Mouse (Mus musculus) heart, adult 2 months (tissue): ENCODE results near the gene Ttc19. TPM values are rescaled to one million over a fixed set of nuclear protein-coding genes. Genes with fewer than 3 reads are reported as not detected.

Source experiments
- DNase-seq, 2 experiments: peaks; one replicate each; pipeline ENCODE4 v3.0.0; 2021
- H3K27ac ChIP-seq: fragments of 200-600 bp; 2 replicates; pipeline ENCODE4 v1.8.1; 2022
- H3K27me3 ChIP-seq: fragments of 200-500 bp; 2 replicates; pipeline ENCODE4 v1.6.1; 2012; ENCODE audit warnings: mild to moderate bottlenecking, low read length, inconsistent platforms, mixed read lengths; ENCODE audit not compliant: control insufficient read depth, insufficient read depth
- H3K36me3 ChIP-seq: fragments of 200-500 bp; 2 replicates; pipeline ENCODE4 v1.6.1; 2012; ENCODE audit warnings: low read length, inconsistent platforms; ENCODE audit not compliant: control insufficient read depth, insufficient read depth
- H3K4me1 ChIP-seq: fragments of 200-500 bp; 2 replicates; pipeline ENCODE4 v1.6.1; 2011; ENCODE audit warnings: low read length; ENCODE audit not compliant: control insufficient read depth, insufficient read depth
- H3K4me3 ChIP-seq: fragments of 200-600 bp; 2 replicates; pipeline ENCODE4 v1.8.1; 2022
- H3K79me2 ChIP-seq: fragments of 200-500 bp; replicated peaks from 2 replicates; pipeline ENCODE4 v1.6.1; 2012; ENCODE audit warnings: mild to moderate bottlenecking, inconsistent platforms, low read length, moderate library complexity, mixed read lengths; ENCODE audit not compliant: control insufficient read depth, insufficient read depth
- H3K9ac ChIP-seq: fragments of 200-500 bp; 2 replicates; pipeline ENCODE4 v1.6.1; 2012; ENCODE audit warnings: low read depth, mild to moderate bottlenecking, control low read depth, inconsistent platforms, low read length, mixed read lengths
- CTCF ChIP-seq: fragments of 200-600 bp; IDR thresholded peaks from 2 replicates; pipeline ENCODE4 v1.8.1; 2022; ENCODE audit warnings: antibody characterized with exemption, mild to moderate bottlenecking, moderate library complexity
- EP300 ChIP-seq: fragments of 200-500 bp; IDR thresholded peaks from 2 replicates; pipeline ENCODE4 v1.6.1; 2011; ENCODE audit warnings: low read depth, low read length, control low read depth; ENCODE audit not compliant: insufficient read depth
- POLR2A ChIP-seq: fragments of 200-500 bp; IDR thresholded peaks from 2 replicates; pipeline ENCODE4 v1.6.1; 2011; ENCODE audit warnings: mild to moderate bottlenecking, low read depth, low read length, control low read depth; ENCODE audit not compliant: insufficient read depth
- WGBS: fragments of 180-500 bp; shearing (Covaris S2); methylation state at CpG from one replicate; pipeline ENCODE4 v1.1.7; 2018; 5-methylcytosine and 5-hydroxymethylcytosine counted together
- intact Hi-C: fragments of 180-260 bp; cut with DNase I; formaldehyde crosslinking; loops from one replicate; pipeline ENCODE4 v1.15.1; 2025
- polyA plus RNA-seq: library from polyadenylated mRNA; depleted of rRNA; stranded (reverse); fragments of >200 nt; gene quantifications from 2 replicates; pipeline ENCODE4 v1.2.3, GENCODE M21; 2012
- total RNA-seq, 2 experiments: library from RNA; stranded (reverse); gene quantifications; 2 replicates each; pipeline ENCODE4 v1.2.3; 2021

Gene Ttc19
- total and polyA plus RNA-seq, 3 experiments, result 13.7 to 43.5 (median 39.9) TPM

DNA sequence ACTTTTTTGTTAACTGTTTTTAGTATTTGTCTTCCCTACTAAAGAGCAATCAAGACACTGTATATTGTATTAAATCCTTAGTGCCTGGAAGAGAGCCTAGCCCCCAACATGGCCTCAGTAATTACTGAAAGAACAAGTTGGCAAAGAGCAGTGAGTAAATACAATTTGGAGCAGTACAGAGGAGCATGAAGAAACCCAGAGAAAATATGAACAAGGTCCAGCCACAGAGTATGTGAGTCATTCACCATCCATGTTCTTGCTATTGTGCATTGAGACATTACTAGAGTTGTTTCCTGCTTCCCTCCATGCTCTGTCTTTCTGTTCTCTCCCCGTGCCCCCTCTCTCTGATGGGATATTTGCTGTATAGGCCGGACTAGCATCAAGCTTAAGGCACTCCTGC is 12.8 kb downstream of the Ttc19 start:
- no peaks in the 10 kb centered on the region for H3K4me1 ChIP-seq
- no peak overlapping the region for H3K4me3 ChIP-seq
- intact Hi-C loops, result no loop called here
- no peaks in the 10 kb centered on the region for H3K79me2 ChIP-seq
- no peaks in the 10 kb centered on the region for H3K27me3 ChIP-seq
- DNase-seq, result no peak
- no peak overlapping the region for H3K9ac ChIP-seq
- no peaks in the 10 kb centered on the region for H3K36me3 ChIP-seq
- H3K27ac ChIP-seq, result no peak overlapping the region
- no peak for TF ChIP-seq EP300
- 90% methylated on average over 2 of the region's 2 CpGs for WGBS

DNA sequence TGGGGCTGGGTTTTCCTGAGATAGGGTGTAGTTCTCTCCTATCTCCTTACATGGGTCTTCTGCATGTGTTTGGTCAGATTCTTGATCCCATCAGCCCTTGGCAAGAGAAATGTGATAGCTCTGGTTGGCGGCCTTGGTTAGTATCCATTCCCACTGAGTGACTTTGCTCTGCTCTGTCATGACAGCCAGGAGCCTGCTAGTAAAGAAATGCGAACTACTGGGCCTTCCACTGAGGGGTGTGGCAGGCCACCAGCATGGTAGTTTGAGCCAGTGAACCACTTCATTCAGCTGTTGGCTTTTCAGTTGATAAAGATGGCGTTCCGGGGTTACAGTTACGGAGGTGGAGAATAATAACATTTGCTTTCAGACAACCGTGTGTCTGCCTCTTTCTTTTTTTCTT is 17.6 kb downstream of the Ttc19 start:
- intact Hi-C loops, result no loop called here
- no peaks in the 10 kb centered on the region for H3K4me1 ChIP-seq
- H3K79me2 ChIP-seq, result no peaks in the 10 kb centered on the region
- no peak overlapping the region for H3K9ac ChIP-seq
- H3K27ac ChIP-seq, result no peak overlapping the region
- no peaks in the 10 kb centered on the region for H3K27me3 ChIP-seq
- no peak for TF ChIP-seq CTCF
- TF ChIP-seq POLR2A, result no peak
- TF ChIP-seq EP300, result no peak
- no peak for DNase-seq
- no peak overlapping the region for H3K4me3 ChIP-seq
- WGBS, result 86% methylated on average over 6 of the region's 6 CpGs
- peaks cover 2% of the 10 kb centered on the region; the same call in 1 of the 2 replicates for H3K36me3 ChIP-seq

DNA sequence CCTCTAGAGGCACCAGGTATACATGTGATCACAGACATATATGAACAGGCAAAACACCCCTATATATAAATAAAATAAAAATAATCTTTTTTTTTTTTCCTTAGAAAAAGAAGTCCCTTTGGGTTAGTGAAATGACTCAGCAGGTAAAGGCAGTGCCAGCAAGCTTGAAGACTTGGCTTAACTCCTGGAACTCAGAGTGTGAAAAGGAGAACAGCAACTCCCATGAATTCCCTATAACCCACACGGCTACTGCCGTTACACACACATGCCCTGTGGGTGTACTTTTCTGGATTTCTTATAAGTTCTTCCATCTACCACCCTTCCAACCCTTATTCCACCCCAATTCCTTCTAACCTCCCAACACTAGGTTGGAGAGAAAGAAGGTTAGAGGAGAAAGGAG is 24.6 kb downstream of the Ttc19 start:
- no peak for DNase-seq
- intact Hi-C loops, result no loop called here

DNA sequence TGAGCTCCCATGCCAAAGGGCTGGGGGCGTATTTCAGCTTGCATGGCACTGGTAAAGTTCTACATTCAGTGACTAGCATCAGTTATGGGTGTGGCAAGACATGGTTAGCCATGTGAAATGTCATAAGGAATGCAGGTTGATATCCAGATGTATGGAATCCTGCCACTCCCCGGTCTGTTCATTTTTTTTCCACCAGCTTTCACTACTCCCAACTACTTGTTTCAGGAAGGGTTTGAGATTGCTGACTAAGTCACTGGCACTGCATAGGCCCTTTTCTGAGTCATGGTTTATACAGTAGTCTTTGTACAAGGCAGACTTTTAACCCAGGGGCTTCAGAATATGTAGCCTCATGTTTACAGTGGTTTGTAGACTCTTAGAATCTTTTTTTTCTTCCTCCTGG is 28.0 kb downstream of the Ttc19 start:
- H3K4me1 ChIP-seq, result no peaks in the 10 kb centered on the region; the same call in 1 of the 2 replicates
- no peaks in the 10 kb centered on the region for H3K27me3 ChIP-seq
- intact Hi-C loops, result no loop called here
- no peak overlapping the region for H3K4me3 ChIP-seq
- peaks cover 11% of the 10 kb centered on the region for H3K36me3 ChIP-seq
- no peak overlapping the region for H3K9ac ChIP-seq
- no peak for DNase-seq
- H3K79me2 ChIP-seq, result no peaks in the 10 kb centered on the region
- WGBS, result 91% methylated on average over 2 of the region's 2 CpGs
- H3K27ac ChIP-seq, result no peak overlapping the region
- no peak for TF ChIP-seq POLR2A
- no peak for TF ChIP-seq CTCF
- TF ChIP-seq EP300, result no peak

More for the DNA sequence above, 24.6 kb downstream of the Ttc19 start:
- Histone ChIP-seq H3K9ac (no peak overlapping the region), H3K4me3 (no peak overlapping the region), H3K36me3 (peaks cover 10% of the 10 kb centered on the region), H3K79me2 (no peaks in the 10 kb centered on the region), H3K4me1 (no peaks in the 10 kb centered on the region; the same call in 1 of the 2 replicates), H3K27ac (no peak overlapping the region), H3K27me3 (no peaks in the 10 kb centered on the region)
- 62% methylated on average over 2 of the region's 2 CpGs for WGBS
- no peak for TF ChIP-seq POLR2A
- TF ChIP-seq EP300, result no peak
- no peak for TF ChIP-seq CTCF

DNA sequence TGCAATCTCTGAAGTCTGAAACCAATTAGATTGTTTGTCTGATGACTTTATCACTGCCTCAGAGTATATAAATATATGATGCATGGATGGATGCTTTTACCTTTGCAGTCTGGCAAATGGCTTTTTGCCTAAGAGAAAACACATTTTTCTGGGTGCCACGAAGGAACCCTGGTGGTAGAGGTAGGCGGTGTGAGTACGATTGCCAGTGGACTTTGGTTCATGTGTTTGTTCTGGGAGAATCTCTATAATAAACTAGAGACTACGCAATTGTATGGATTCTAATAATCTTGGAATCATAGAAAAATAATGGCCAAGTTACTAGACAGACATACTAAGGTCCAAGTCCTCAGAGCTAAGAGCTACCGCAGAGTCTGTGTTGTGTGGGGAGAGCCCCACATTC is 33.7 kb downstream of the Ttc19 start:
- no peak overlapping the region for H3K27ac ChIP-seq
- intact Hi-C loops, result no loop called here
- H3K4me3 ChIP-seq, result no peak overlapping the region
- H3K9ac ChIP-seq, result no peak overlapping the region
- H3K79me2 ChIP-seq, result no peaks in the 10 kb centered on the region
- H3K4me1 ChIP-seq, result no peaks in the 10 kb centered on the region
- TF ChIP-seq EP300 (no peak), POLR2A (no peak), CTCF (no peak)
- H3K27me3 ChIP-seq, result no peaks in the 10 kb centered on the region
- no peak for DNase-seq
- peaks cover 5% of the 10 kb centered on the region for H3K36me3 ChIP-seq
- WGBS, result 93% methylated on average over 5 of the region's 5 CpGs

DNA sequence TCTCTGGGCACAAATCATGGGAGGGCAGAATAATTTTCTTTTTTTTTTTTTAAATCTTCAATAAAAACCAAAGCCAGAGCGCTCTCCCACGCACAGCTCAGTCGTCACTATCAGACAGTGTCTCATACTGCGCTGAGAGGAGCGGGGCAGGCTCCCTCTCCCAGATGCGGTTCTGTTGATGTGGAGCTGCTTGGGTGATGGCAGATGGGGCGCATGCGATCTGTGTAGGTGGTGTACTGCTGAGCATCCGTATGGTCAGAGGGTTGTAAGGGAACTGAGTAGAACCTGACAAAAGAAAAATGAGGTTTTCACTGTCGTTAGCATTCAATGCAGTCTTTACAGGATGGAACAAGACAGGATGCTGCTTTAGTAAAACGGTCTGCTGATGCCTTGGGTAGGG is 36.5 kb downstream of the Ttc19 start:
- intact Hi-C loops, result no loop called here
- Histone ChIP-seq H3K36me3 (peaks cover 5% of the 10 kb centered on the region), H3K27me3 (no peaks in the 10 kb centered on the region), H3K9ac (no peak overlapping the region), H3K79me2 (no peaks in the 10 kb centered on the region), H3K4me1 (no peaks in the 10 kb centered on the region), H3K27ac (no peak overlapping the region), H3K4me3 (no peak overlapping the region)
- 78% methylated on average over 11 of the region's 11 CpGs for WGBS
- DNase-seq, result no peak
- TF ChIP-seq CTCF (no peak), POLR2A (no peak), EP300 (no peak)

DNA sequence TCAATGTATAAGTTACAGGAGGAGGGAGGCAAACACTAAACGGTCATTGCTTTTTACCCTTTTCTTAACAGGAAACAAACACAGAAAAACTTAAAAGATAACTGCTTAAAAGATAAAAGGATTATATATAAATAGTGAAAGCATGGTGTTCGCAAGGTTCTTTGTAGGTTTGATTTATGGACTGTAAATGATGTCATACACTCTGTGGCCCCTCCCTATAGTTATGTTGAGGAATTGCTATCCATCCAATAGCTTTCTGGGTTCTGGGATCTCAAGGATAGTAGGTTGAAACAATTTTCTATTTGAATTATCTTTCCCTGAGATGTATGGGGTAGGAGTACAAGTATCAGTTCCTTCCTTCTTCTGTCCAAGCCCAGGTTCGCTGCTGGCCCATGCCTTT is 38.8 kb downstream of the Ttc19 start:
- Histone ChIP-seq H3K36me3 (peaks cover 5% of the 10 kb centered on the region), H3K4me1 (no peaks in the 10 kb centered on the region), H3K4me3 (no peak overlapping the region), H3K27me3 (no peaks in the 10 kb centered on the region), H3K79me2 (no peaks in the 10 kb centered on the region), H3K9ac (no peak overlapping the region), H3K27ac (no peak overlapping the region)
- intact Hi-C loops, result no loop called here
- 83% methylated on average over 3 of the region's 3 CpGs for WGBS
- TF ChIP-seq CTCF (no peak), POLR2A (no peak), EP300 (no peak)
- DNase-seq, result no peak
